Mouse (Mus musculus) liver, adult 10 weeks (tissue): ENCODE results near the gene C1qtnf1. TPM values are rescaled to one million over a fixed set of nuclear protein-coding genes. Genes with fewer than 3 reads are reported as not detected.

Experiments used
- polyA plus RNA-seq: library from polyadenylated mRNA; stranded (reverse); fragments of 350-450 nt; fragmentation: Illumina TruSeq; extraction: RNeasy Lipid Tissue Mini Kit (QIAGEN cat#74804); gene quantifications from one replicate; pipeline ENCODE4 v1.2.3, GENCODE M21; 2014; ENCODE audit warnings: low read depth, low replicate concordance

Gene C1qtnf1
- polyA plus RNA-seq = 2.4 TPM

GRCm38 (mm10) chr11:118427986-118428385 is at the start of gene C1qtnf1:
C1qtnf1 (plus strand) TSS chr11:118428203.

GRCm38 (mm10) chr11:118401760-118402280 is 26.2 kb upstream of the C1qtnf1 start, which contains the start of gene Lgals3bp:
Lgals3bp (minus strand) TSS chr11:118402092.

GRCm38 (mm10) chr11:118418834-118419504 is 9.0 kb upstream of the C1qtnf1 start, which contains the start of gene Cant1:
Cant1 (minus strand) TSS chr11:118419086.

DNA sequence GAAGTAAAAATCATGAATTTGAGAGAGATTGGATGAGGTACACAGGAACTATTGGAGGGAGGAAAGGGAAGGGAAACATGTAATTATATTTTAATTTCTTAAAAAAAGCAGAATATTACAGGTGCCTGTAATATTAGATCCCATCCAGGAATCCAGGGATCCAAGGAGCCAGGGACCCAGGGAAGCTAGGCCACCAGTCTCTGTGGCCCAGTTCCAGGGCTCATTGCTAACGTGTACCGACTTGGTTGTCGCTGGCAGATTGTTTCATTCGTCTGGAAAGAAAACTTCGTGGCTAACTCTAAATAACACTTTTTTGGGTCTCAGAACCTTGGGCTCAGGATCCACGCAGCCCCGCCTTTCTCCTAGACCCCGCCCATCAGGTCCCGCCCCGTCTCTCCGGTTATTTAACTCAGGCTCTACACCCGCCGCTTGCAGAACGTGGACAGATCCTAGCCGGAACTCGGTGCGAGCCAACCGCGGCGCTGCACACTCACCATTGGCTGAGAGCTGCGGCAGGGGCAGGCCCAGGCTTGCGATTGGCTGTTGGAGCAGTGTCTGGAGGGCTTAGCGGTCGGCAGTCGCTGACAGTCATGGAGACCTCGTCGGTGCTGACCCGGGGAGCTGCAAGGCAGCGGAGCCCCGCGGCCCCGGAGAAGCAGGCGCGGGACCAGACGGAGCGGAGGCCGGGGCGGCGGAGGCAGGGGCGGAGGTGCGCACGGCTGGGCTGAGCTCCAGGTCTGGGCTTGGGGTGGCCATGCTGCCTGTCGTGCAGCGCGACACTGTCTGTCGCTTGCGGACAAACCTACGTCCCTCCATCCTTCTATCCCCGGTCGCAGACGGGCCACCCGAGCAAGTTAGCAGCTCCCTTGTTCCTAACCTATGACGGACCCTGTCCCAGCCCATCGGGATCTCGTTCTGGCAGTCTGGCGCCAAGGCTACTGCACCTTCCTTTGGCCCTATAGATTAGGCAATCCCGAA is 48.7 kb downstream of the C1qtnf1 start, which contains the start of gene Engase:
TSS of gene Engase (plus strand) at position 434 of the 978 bp plus-strand sequence.

Other genes with a start within 250 kb of the C1qtnf1 start
- gene Cyth1, start 179.6 kb upstream of the C1qtnf1 start, polyA plus RNA-seq = 23.0 TPM
- 1.6 TPM for gene Usp36, start 138.0 kb upstream of the C1qtnf1 start, polyA plus RNA-seq
- not detected for gene Cep295nl, start 85.7 kb upstream of the C1qtnf1 start, polyA plus RNA-seq
- 6.0 TPM for gene Timp2, start 72.5 kb upstream of the C1qtnf1 start, polyA plus RNA-seq
- gene Lgals3bp, start 26.1 kb upstream of the C1qtnf1 start, polyA plus RNA-seq = 24.5 TPM
- 3.2 TPM for gene Cant1, start 9.1 kb upstream of the C1qtnf1 start, polyA plus RNA-seq
- 0.90 TPM for gene Engase, start 48.6 kb downstream of the C1qtnf1 start, polyA plus RNA-seq